Mouse (Mus musculus) cerebellum, adult 2 months (tissue): ENCODE measurements around the gene Srrt.

Experiments used
- CTCF ChIP-seq: fragments of 200-500 bp; IDR thresholded peaks from 2 replicates; pipeline ENCODE4 v1.5.1; 2011; ENCODE audit warnings: low read depth, mild to moderate bottlenecking, control low read depth, low read length, moderate library complexity, borderline replicate concordance; ENCODE audit not compliant: insufficient read depth
- POLR2A ChIP-seq: fragments of 200-500 bp; IDR thresholded peaks from 2 replicates; pipeline ENCODE4 v1.6.1; 2011; ENCODE audit warnings: low read length, control low read depth, borderline replicate concordance; ENCODE audit not compliant: insufficient read depth

DNA sequence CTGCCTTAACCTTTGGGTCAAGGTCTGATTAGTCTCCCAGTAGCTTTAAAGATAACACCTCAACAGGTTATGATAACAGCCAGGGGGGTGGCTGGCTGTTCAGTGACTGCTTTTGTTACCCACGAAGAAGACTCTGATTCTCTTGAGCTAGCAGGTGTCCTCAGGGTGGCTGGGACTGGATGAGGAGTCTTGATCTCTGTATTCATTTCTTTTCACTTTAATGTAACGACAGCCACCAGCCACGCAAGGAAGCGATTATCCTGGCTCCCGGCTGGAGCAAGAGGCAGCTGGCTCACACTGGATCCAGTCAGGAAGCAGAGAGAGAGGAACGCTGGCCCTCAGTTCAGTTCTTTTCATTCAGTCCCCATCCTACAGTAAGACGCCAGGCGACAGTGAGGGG is 29.7 kb upstream of the Srrt start:
- no peak for TF ChIP-seq POLR2A
- TF ChIP-seq CTCF: no peak
